Mouse (Mus musculus): ENCODE data around the gene Uba7.

- no peak for TF ChIP-seq CTCF (conservative IDR thresholded peaks at IDR 0.05; ENCODE audit: insufficient read depth, insufficient read length, low read depth, low read length)
- TF ChIP-seq POLR2A (IDR thresholded peaks at IDR 0.05; ENCODE audit: low read depth, low read length): no peak
Observed at GRCm38 (mm10) chr9:107949922-107950235, 25.4 kb upstream of the Uba7 start, which contains the start of gene Traip.

Data from kidney, adult 2 months (tissue).